Mouse (Mus musculus): Measurements from ENCODE around the gene Gm36864. TPM values are rescaled to one million over a fixed set of nuclear protein-coding genes. Genes with fewer than 3 reads are reported as not detected.
A peak's percentile ranks its signal among the peaks of the same experiment; 100 is the strongest.

Gm36864 gene
- polyA plus RNA-seq, 1 experiment: not detected

GRCm38 (mm10) chr7:44257278-44257677 lies 21.3 kb downstream of the Gm36864 start, which contains the start of gene Acp4:
TSS of gene Acp4 (minus strand) at chr7:44257378.
- DNase-seq (ENCODE audit: low read depth): no peak

- no peak for DNase-seq (ENCODE audit: low read depth)
Measured at GRCm38 (mm10) chr7:44260410-44260809, 24.4 kb downstream of the Gm36864 start.

- no peak for DNase-seq (ENCODE audit: low read depth)
Measured at GRCm38 (mm10) chr7:44261147-44261546, 25.2 kb downstream of the Gm36864 start, which contains the start of gene Gm15517. TSS of gene Gm15517 (plus strand) at chr7:44261447.

- DNase-seq (ENCODE audit: low read depth): peak; percentile 58
Measured at GRCm38 (mm10) chr7:44262791-44263643, 27.0 kb downstream of the Gm36864 start.

GRCm38 (mm10) chr7:44268117-44268516 lies 32.1 kb downstream of the Gm36864 start:
- no peak for DNase-seq (ENCODE audit: low read depth)

GRCm38 (mm10) chr7:44269397-44269796 lies 33.4 kb downstream of the Gm36864 start:
- DNase-seq (ENCODE audit: low read depth): no peak

GRCm38 (mm10) chr7:44271309-44271708 lies 35.3 kb downstream of the Gm36864 start:
- DNase-seq (ENCODE audit: low read depth): no peak

GRCm38 (mm10) chr7:44272546-44272945 lies 36.6 kb downstream of the Gm36864 start:
- no peak for DNase-seq (ENCODE audit: low read depth)

- DNase-seq (ENCODE audit: low read depth): no peak
Measured at GRCm38 (mm10) chr7:44273446-44273845, 37.5 kb downstream of the Gm36864 start.

GRCm38 (mm10) chr7:44274096-44274495 lies 38.1 kb downstream of the Gm36864 start:
- no peak for DNase-seq (ENCODE audit: low read depth)

- no peak for DNase-seq (ENCODE audit: low read depth)
Measured at GRCm38 (mm10) chr7:44275546-44275945, 39.6 kb downstream of the Gm36864 start.

- DNase-seq (ENCODE audit: low read depth): no peak
Measured at GRCm38 (mm10) chr7:44276461-44277249, 40.7 kb downstream of the Gm36864 start.

GRCm38 (mm10) chr7:44277250-44277622 lies 41.3 kb downstream of the Gm36864 start:
- DNase-seq (ENCODE audit: low read depth): no peak

GRCm38 (mm10) chr7:44280959-44281358 lies 45.0 kb downstream of the Gm36864 start:
- DNase-seq (ENCODE audit: low read depth): no peak

GRCm38 (mm10) chr7:44281586-44281985 lies 45.6 kb downstream of the Gm36864 start:
- DNase-seq (ENCODE audit: low read depth): no peak

GRCm38 (mm10) chr7:44287760-44288159 lies 51.8 kb downstream of the Gm36864 start:
- DNase-seq (ENCODE audit: low read depth): no peak

GRCm38 (mm10) chr7:44290986-44291385 lies 55.0 kb downstream of the Gm36864 start:
- peak; percentile 88 for DNase-seq (ENCODE audit: low read depth)

- DNase-seq (ENCODE audit: low read depth): no peak
Measured at GRCm38 (mm10) chr7:44291418-44291817, 55.4 kb downstream of the Gm36864 start.
